Mouse (Mus musculus): Measurements from ENCODE around the gene Grik4. TPM values are rescaled to one million over a fixed set of nuclear protein-coding genes. Genes with fewer than 3 reads are reported as not detected.
A peak's percentile ranks its signal among the peaks of the same experiment; 100 is the strongest.

Grik4 gene
- polyA plus RNA-seq, 1 experiment from 2014 or later: 0.57 TPM

DNA sequence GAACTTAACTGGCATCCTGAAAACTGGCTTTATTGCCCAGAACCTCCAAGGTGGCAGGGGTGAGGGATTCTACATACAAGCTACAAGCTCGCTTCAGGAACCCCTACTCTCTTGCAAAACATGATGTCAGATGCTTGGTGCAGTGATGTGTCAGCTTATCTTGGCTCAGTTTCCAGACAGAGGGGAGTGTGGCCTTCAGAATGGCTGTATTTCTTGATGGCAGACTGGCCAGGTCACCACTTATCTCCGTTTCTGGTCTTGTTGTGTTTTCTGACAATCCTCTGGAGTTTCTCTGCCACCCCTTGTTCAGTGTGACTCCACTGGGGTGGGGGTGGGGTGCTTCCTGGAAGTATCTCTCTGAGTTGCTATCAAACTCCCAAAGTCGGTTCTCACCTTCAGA, 412.3 kb downstream of the Grik4 start:
- no peaks in the 10 kb centered on the region for H3K9me3 ChIP-seq (replicated peaks; ENCODE audit: control insufficient read depth, low read length)
- no peak overlapping the region for H3K4me2 ChIP-seq (ENCODE audit: low read depth, low read length)
- H3K27ac ChIP-seq (ENCODE audit: low read length): no peak overlapping the region
- H3K27me3 ChIP-seq (ENCODE audit: control insufficient read depth, insufficient read depth, low read length): no peaks in the 10 kb centered on the region
- no peaks in the 10 kb centered on the region for H3K36me3 ChIP-seq (ENCODE audit: control insufficient read depth, insufficient read depth, low read length)
- no peak overlapping the region for H3K4me3 ChIP-seq (replicated peaks; ENCODE audit: low read length)
- no peak overlapping the region for H3K9ac ChIP-seq (ENCODE audit: low read length)
- no peak for ATAC-seq (ENCODE audit: insufficient read depth, low FRiP score)
- H3K4me1 ChIP-seq (ENCODE audit: control insufficient read depth, insufficient read depth, low read length): 0 out of 2 replicates have a peak, but pooled peaks cover 4% of the 10 kb centered on the region
- WGBS: 45% methylated on average over 3 of the region's 3 CpGs

DNA sequence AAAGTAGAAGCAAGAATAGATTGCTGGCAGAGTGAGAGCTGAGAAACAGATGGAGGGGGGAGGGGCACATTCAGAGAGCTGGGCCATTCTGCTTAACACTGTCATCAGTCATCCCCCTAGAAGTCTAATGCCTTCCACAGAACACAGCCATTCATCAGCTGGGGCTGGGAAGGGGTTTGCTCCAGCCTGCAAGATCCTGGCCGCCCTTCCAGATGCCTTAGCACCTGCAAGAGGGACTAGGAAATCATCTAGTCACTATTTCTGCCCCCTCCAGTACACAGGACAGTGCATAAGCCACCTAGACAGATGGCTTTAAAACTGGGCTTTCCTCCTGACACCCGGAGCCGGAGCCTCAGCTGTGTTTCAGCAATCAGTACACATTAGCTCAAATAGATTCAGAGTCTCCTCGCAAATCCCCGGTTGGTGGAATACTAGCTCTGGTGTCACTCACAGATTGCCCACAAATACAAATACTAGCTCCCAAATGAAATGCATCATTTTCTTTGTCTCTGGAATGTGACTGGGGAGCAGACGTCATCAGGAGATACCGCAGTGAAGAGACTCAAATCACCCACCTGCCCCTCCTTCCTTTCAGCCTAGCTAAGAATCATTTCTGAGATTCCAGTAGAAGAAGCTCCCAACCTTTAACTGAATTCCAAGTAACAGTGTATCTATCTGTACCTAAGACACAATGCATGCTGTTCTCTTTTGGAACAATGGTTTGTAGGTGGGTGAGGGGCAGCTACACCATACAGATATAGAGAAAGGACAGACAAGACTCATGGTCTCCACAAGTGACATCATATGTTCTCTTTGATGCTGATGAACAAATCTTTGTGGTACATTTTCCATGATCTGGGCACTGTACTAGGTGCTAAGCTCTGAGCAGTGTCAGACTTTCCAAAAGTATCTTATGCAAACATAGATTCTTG, 413.8 kb downstream of the Grik4 start:
- Histone ChIP-seq H3K4me1 (ENCODE audit: control insufficient read depth, insufficient read depth, low read length) (0 out of 2 replicates have a peak, but pooled peaks cover 4% of the 10 kb centered on the region), H3K27ac (ENCODE audit: low read length) (no peak overlapping the region), H3K27me3 (ENCODE audit: control insufficient read depth, insufficient read depth, low read length) (no peaks in the 10 kb centered on the region), H3K9me3 (replicated peaks; ENCODE audit: control insufficient read depth, low read length) (no peaks in the 10 kb centered on the region), H3K36me3 (ENCODE audit: control insufficient read depth, insufficient read depth, low read length) (no peaks in the 10 kb centered on the region), H3K9ac (ENCODE audit: low read length) (no peak overlapping the region), H3K4me3 (replicated peaks; ENCODE audit: low read length) (no peak overlapping the region), H3K4me2 (ENCODE audit: low read depth, low read length) (no peak overlapping the region)
- 23% methylated on average over 7 of the region's 7 CpGs for WGBS
- ATAC-seq (ENCODE audit: insufficient read depth, low FRiP score): no peak

DNA sequence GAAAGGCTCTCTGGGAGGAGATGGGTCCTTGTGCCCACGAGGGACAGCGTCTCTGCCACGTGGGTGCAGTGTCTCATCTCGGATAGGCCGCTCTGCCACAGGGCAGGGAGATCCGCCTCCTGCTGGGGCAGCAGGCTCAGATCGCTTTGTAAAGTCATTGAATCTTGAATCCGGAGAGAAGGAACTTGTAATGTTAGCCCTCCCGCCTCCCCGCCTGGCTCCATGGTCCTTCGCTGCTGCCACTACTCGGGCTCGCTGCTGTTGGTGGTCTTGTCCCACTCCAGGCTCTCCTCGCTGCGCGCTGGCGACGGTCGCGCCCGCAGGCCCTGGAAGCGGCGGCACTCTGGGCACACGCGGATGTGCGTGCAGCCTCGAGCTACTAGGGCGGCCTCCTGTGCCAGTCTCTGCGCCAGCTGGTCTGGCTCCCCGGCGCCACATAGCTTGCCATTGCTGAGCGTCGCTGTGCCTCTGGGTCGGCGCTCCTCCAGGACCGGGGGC, 423.7 kb downstream of the Grik4 start:
- no peaks in the 10 kb centered on the region for H3K36me3 ChIP-seq (ENCODE audit: control insufficient read depth, insufficient read depth, low read length)
- 14% methylated on average over 36 of the region's 36 CpGs for WGBS
- H3K9me3 ChIP-seq (replicated peaks; ENCODE audit: control insufficient read depth, low read length): no peaks in the 10 kb centered on the region
- H3K4me1 ChIP-seq (ENCODE audit: control insufficient read depth, insufficient read depth, low read length): no peaks in the 10 kb centered on the region; the same call in 1 of the 2 replicates
- peak overlapping the region; percentile 36 for H3K4me3 ChIP-seq (replicated peaks; ENCODE audit: low read length)
- ATAC-seq (ENCODE audit: insufficient read depth, low FRiP score): 0 out of 2 replicates have a peak, but pooled peaks have one; percentile 21
- H3K9ac ChIP-seq (ENCODE audit: low read length): peak overlapping the region; percentile 65
- peaks cover 4% of the 10 kb centered on the region; the same call in 1 of the 2 replicates for H3K27me3 ChIP-seq (ENCODE audit: control insufficient read depth, insufficient read depth, low read length)
- no peak overlapping the region for H3K27ac ChIP-seq (ENCODE audit: low read length)
- peak overlapping the region; percentile 62 for H3K4me2 ChIP-seq (ENCODE audit: low read depth, low read length)

DNA sequence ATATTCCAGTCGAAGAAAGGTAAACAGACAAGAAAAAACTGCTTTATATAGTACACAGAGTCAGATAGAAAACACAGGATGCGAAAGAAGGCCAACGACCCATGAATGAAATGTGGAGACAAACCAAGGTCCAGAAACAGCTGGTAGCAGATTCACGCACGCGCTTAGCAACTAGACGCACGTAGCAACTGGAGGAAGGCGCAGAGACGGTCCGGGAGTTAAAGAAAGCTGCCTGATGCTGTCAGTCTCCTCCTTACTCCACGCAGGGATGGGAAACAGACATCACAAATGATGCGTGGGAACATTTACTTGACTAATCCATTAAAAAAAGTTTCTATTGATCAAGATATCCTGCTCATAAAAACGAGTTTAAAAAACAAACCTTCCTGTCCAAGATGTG, 426.1 kb downstream of the Grik4 start:
- H3K27me3 ChIP-seq (ENCODE audit: control insufficient read depth, insufficient read depth, low read length): peaks cover 4% of the 10 kb centered on the region; the same call in 1 of the 2 replicates
- H3K36me3 ChIP-seq (ENCODE audit: control insufficient read depth, insufficient read depth, low read length): no peaks in the 10 kb centered on the region
- H3K27ac ChIP-seq (ENCODE audit: low read length): no peak overlapping the region
- ATAC-seq (ENCODE audit: insufficient read depth, low FRiP score): no peak
- no peak overlapping the region for H3K4me3 ChIP-seq (replicated peaks; ENCODE audit: low read length)
- no peaks in the 10 kb centered on the region for H3K9me3 ChIP-seq (replicated peaks; ENCODE audit: control insufficient read depth, low read length)
- H3K4me1 ChIP-seq (ENCODE audit: control insufficient read depth, insufficient read depth, low read length): no peaks in the 10 kb centered on the region; the same call in 1 of the 2 replicates
- WGBS: 49% methylated on average over 14 of the region's 14 CpGs
- no peak overlapping the region for H3K9ac ChIP-seq (ENCODE audit: low read length)
- no peak overlapping the region for H3K4me2 ChIP-seq (ENCODE audit: low read depth, low read length)

- H3K4me2 ChIP-seq (ENCODE audit: low read depth, low read length): no peak overlapping the region
- 55% methylated on average over 5 of the region's 5 CpGs for WGBS
- no peaks in the 10 kb centered on the region for H3K36me3 ChIP-seq (ENCODE audit: control insufficient read depth, insufficient read depth, low read length)
- H3K4me1 ChIP-seq (ENCODE audit: control insufficient read depth, insufficient read depth, low read length): no peaks in the 10 kb centered on the region
- no peak for ATAC-seq (ENCODE audit: insufficient read depth, low FRiP score)
- no peak overlapping the region for H3K9ac ChIP-seq (ENCODE audit: low read length)
- no peaks in the 10 kb centered on the region for H3K27me3 ChIP-seq (ENCODE audit: control insufficient read depth, insufficient read depth, low read length)
- H3K27ac ChIP-seq (ENCODE audit: low read length): no peak overlapping the region
- no peaks in the 10 kb centered on the region for H3K9me3 ChIP-seq (replicated peaks; ENCODE audit: control insufficient read depth, low read length)
- no peak overlapping the region for H3K4me3 ChIP-seq (replicated peaks; ENCODE audit: low read length)
These were observed 431.1 kb downstream of the Grik4 start for GRCm38 (mm10) chr9:42513159-42513558.

GRCm38 (mm10) chr9:42512312-42512711, 432.0 kb downstream of the Grik4 start:
- Histone ChIP-seq H3K4me1 (ENCODE audit: control insufficient read depth, insufficient read depth, low read length) (no peaks in the 10 kb centered on the region), H3K9me3 (replicated peaks; ENCODE audit: control insufficient read depth, low read length) (no peaks in the 10 kb centered on the region), H3K9ac (ENCODE audit: low read length) (no peak overlapping the region), H3K27ac (ENCODE audit: low read length) (no peak overlapping the region), H3K4me2 (ENCODE audit: low read depth, low read length) (no peak overlapping the region), H3K36me3 (ENCODE audit: control insufficient read depth, insufficient read depth, low read length) (no peaks in the 10 kb centered on the region), H3K4me3 (replicated peaks; ENCODE audit: low read length) (no peak overlapping the region), H3K27me3 (ENCODE audit: control insufficient read depth, insufficient read depth, low read length) (no peaks in the 10 kb centered on the region)
- no peak for ATAC-seq (ENCODE audit: insufficient read depth, low FRiP score)
- WGBS: 58% methylated on average over 4 of the region's 4 CpGs

- Histone ChIP-seq H3K4me1 (ENCODE audit: control insufficient read depth, insufficient read depth, low read length) (no peaks in the 10 kb centered on the region), H3K9ac (ENCODE audit: low read length) (no peak overlapping the region), H3K36me3 (ENCODE audit: control insufficient read depth, insufficient read depth, low read length) (no peaks in the 10 kb centered on the region), H3K27me3 (ENCODE audit: control insufficient read depth, insufficient read depth, low read length) (no peaks in the 10 kb centered on the region), H3K27ac (ENCODE audit: low read length) (no peak overlapping the region), H3K4me2 (ENCODE audit: low read depth, low read length) (no peak overlapping the region), H3K4me3 (replicated peaks; ENCODE audit: low read length) (no peak overlapping the region), H3K9me3 (replicated peaks; ENCODE audit: control insufficient read depth, low read length) (no peaks in the 10 kb centered on the region)
- 69% methylated on average over 7 of the region's 7 CpGs for WGBS
- ATAC-seq (ENCODE audit: insufficient read depth, low FRiP score): no peak
These were observed 436.1 kb downstream of the Grik4 start for GRCm38 (mm10) chr9:42508235-42508634.

DNA sequence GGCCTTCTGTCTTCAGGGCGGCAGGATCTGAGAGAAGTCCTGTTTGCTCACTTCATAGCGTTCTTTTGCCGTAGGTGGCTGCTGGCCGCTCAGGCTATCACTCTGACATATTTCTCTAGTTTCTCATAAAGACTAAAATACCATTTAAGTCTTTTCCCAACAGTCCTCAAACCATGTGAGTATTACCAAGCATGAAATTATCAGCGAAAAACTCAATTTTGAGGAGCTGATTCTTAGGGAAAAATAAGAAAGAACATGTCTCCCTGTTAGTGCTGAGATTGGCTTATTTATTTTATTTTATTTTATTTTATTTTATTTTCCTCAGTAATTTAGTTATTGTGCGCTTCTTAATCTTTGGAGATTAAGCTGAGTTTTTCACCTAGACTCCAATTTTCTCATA, 436.6 kb downstream of the Grik4 start, which contains the start of gene Tbcel:
Tbcel (minus strand) TSS at position 101 of the 400 bp plus-strand sequence.
- no peak for ATAC-seq (ENCODE audit: insufficient read depth, low FRiP score)
- H3K9ac ChIP-seq (ENCODE audit: low read length): no peak within 1 kb of the TSS
- no peak within 1 kb of the TSS for H3K4me2 ChIP-seq (ENCODE audit: low read depth, low read length)
- H3K36me3 ChIP-seq (ENCODE audit: control insufficient read depth, insufficient read depth, low read length): no peaks in the 10 kb centered on the region
- no peaks in the 10 kb centered on the region for H3K9me3 ChIP-seq (replicated peaks; ENCODE audit: control insufficient read depth, low read length)
- H3K4me3 ChIP-seq (replicated peaks; ENCODE audit: low read length): no peak within 1 kb of the TSS
- H3K4me1 ChIP-seq (ENCODE audit: control insufficient read depth, insufficient read depth, low read length): no peaks in the 10 kb centered on the region
- WGBS: 72% methylated on average over 6 of the region's 6 CpGs
- H3K27me3 ChIP-seq (ENCODE audit: control insufficient read depth, insufficient read depth, low read length): no peaks in the 10 kb centered on the region
- H3K27ac ChIP-seq (ENCODE audit: low read length): no peak within 1 kb of the TSS

DNA sequence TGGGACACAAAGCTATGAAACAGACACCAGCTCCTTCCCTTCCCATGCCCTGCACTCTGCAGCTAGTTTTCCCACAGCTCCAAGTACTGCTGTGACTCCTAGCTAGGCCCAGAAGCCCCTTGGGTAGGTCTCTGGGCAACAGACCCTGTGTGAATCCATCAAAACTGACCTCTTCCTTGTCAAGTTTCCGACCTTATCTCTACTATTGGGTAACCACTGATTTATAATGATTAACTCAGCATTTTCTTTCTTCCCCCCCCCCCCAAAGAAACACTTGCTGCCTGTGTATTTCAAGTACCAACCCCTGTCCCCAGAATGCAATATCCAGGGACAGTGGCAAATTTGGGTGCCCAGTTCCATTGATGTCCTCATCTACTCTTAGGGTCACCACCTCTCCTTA, 437.3 kb downstream of the Grik4 start:
- Histone ChIP-seq H3K9me3 (replicated peaks; ENCODE audit: control insufficient read depth, low read length) (no peaks in the 10 kb centered on the region), H3K4me3 (replicated peaks; ENCODE audit: low read length) (no peak overlapping the region), H3K36me3 (ENCODE audit: control insufficient read depth, insufficient read depth, low read length) (no peaks in the 10 kb centered on the region), H3K9ac (ENCODE audit: low read length) (no peak overlapping the region), H3K27me3 (ENCODE audit: control insufficient read depth, insufficient read depth, low read length) (no peaks in the 10 kb centered on the region), H3K4me1 (ENCODE audit: control insufficient read depth, insufficient read depth, low read length) (no peaks in the 10 kb centered on the region), H3K4me2 (ENCODE audit: low read depth, low read length) (no peak overlapping the region), H3K27ac (ENCODE audit: low read length) (no peak overlapping the region)
- no peak for ATAC-seq (ENCODE audit: insufficient read depth, low FRiP score)
- WGBS: 32% methylated on average over 1 of the region's 1 CpGs
